Mouse (Mus musculus): ENCODE data around the gene Ebf1. TPM values are rescaled to one million over a fixed set of nuclear protein-coding genes. Genes with fewer than 3 reads are reported as not detected.
A peak's percentile ranks its signal among the peaks of the same experiment; 100 is the strongest.

The Ebf1 gene
- polyA plus RNA-seq, 1 experiment = 26.6 TPM

DNA sequence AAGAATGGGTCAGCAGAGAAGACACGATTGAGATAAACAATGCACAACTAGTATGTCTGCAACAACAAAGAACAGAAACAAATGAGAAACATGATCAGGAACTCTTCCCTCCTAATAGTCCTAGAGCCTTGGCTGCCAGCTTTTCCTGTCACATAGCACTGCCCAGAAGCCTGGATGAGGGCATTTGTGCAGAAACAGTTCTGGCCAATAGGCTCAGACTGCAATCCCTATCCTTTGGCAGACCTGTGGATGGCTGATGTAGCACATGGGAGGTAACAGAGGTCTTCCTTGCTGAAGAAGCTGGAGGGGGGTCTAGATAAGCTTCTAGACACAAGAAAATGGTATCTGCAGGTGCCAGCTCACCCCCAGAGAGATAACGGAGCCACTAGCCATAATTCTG, 64.2 kb downstream of the Ebf1 start:
- WGBS = 83% methylated on average over 2 of the region's 2 CpGs
- DNase-seq (ENCODE audit: low read depth in 1 of 2, low spot score in 2 of 2) = no peak

DNA sequence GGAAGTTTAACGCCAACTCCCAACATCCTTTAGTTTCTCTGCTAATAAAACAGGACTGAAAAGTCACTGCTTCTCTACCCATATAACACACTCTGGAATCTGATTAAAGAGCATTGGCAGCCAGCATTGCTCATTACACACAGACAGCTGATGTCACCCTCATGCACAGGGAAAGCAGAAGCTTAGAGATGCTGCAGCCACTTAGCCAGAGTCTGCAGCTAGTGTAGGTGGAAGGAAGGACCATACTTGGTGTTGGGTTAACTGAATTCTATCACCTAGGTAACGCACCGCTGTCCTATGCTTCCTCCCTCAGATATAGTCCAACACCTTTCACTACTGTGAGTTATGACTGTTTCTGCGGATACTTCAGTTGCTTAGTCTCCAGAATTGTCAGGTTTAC, 64.9 kb downstream of the Ebf1 start:
- Histone ChIP-seq H3K27me3 (ENCODE audit: control insufficient read depth, insufficient read depth, low read length) (no peaks in the 10 kb centered on the region), H3K36me3 (ENCODE audit: control insufficient read depth, insufficient read depth, low read length) (no peaks in the 10 kb centered on the region), H3K4me3 (ENCODE audit: extremely low read depth, insufficient read depth, insufficient read length) (no peak overlapping the region), H3K27ac (ENCODE audit: insufficient read depth, low read length) (no peak overlapping the region), H3K4me1 (ENCODE audit: control insufficient read depth, insufficient read depth, insufficient read length) (peaks cover 10% of the 10 kb centered on the region; the same call in 1 of the 2 replicates)
- peak in 1 of 2 experiments; percentile 57 for DNase-seq (ENCODE audit: low read depth in 1 of 2, low spot score in 2 of 2)
- no peak for TF ChIP-seq CTCF (IDR thresholded peaks at IDR 0.05; ENCODE audit: extremely low read depth, insufficient read depth, insufficient read length, insufficient replicate concordance)
- no peak for TF ChIP-seq POLR2A (IDR thresholded peaks at IDR 0.05; ENCODE audit: low read depth, low read length)
- 67% methylated on average over 4 of the region's 4 CpGs for WGBS

More for the DNA sequence above, 64.2 kb downstream of the Ebf1 start:
- Histone ChIP-seq H3K27ac (ENCODE audit: insufficient read depth, low read length) (no peak overlapping the region; the same call in 1 of the 2 replicates), H3K36me3 (ENCODE audit: control insufficient read depth, insufficient read depth, low read length) (no peaks in the 10 kb centered on the region), H3K4me3 (ENCODE audit: extremely low read depth, insufficient read depth, insufficient read length) (no peak overlapping the region), H3K27me3 (ENCODE audit: control insufficient read depth, insufficient read depth, low read length) (no peaks in the 10 kb centered on the region), H3K4me1 (ENCODE audit: control insufficient read depth, insufficient read depth, insufficient read length) (peaks cover 6% of the 10 kb centered on the region; the same call in 1 of the 2 replicates)
- no peak for TF ChIP-seq POLR2A (IDR thresholded peaks at IDR 0.05; ENCODE audit: low read depth, low read length)
- TF ChIP-seq CTCF (IDR thresholded peaks at IDR 0.05; ENCODE audit: extremely low read depth, insufficient read depth, insufficient read length, insufficient replicate concordance) = no peak

DNA sequence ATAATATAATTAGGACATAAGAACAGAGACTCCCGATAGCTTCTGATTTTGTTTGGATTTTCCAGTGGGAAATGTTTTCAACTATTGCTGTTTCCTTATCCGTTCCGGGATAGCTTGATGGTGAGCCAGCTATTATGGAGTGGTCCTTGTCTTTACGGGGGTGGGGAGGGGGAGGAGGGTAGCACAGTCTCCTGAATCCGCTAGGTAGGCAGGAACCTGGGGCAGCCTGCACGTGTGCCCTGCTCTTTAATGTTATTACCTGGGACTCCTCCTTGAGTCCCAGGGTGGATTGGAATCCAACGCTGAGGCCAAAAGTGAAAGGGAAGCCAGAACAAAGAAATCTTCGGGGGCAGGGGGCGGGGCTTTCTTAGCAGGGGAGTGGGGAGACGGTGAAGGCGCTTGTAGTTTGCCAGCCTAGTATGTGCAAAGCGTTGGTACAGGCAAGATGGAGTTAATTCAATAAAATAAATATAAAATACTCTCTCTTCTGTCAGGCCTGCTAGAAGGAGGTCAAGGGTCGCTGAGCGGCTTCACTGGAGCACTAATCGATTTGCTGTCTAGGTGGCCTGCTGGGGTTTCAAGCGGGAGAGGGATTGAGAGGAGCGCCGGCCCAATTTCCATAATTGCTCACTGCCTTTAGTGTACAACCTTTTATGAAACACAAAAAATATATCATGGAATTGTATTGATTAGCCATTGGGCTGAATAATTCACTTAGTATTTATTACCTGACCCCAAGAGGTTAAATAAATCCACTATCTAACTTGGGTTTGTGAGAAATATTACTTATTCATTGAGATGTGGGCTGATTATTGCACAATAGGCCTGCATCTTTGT, 65.8 kb downstream of the Ebf1 start:
- Histone ChIP-seq H3K27me3 (ENCODE audit: control insufficient read depth, insufficient read depth, low read length) (no peaks in the 10 kb centered on the region), H3K27ac (ENCODE audit: insufficient read depth, low read length) (no peak overlapping the region), H3K4me1 (ENCODE audit: control insufficient read depth, insufficient read depth, insufficient read length) (peaks cover 10% of the 10 kb centered on the region; the same call in 1 of the 2 replicates), H3K4me3 (ENCODE audit: extremely low read depth, insufficient read depth, insufficient read length) (no peak overlapping the region), H3K36me3 (ENCODE audit: control insufficient read depth, insufficient read depth, low read length) (no peaks in the 10 kb centered on the region)
- 83% methylated on average over 18 of the region's 18 CpGs for WGBS
- TF ChIP-seq POLR2A (IDR thresholded peaks at IDR 0.05; ENCODE audit: low read depth, low read length) (no peak), CTCF (IDR thresholded peaks at IDR 0.05; ENCODE audit: extremely low read depth, insufficient read depth, insufficient read length, insufficient replicate concordance) (no peak)
- no peak for DNase-seq (ENCODE audit: low read depth in 1 of 2, low spot score in 2 of 2)

DNA sequence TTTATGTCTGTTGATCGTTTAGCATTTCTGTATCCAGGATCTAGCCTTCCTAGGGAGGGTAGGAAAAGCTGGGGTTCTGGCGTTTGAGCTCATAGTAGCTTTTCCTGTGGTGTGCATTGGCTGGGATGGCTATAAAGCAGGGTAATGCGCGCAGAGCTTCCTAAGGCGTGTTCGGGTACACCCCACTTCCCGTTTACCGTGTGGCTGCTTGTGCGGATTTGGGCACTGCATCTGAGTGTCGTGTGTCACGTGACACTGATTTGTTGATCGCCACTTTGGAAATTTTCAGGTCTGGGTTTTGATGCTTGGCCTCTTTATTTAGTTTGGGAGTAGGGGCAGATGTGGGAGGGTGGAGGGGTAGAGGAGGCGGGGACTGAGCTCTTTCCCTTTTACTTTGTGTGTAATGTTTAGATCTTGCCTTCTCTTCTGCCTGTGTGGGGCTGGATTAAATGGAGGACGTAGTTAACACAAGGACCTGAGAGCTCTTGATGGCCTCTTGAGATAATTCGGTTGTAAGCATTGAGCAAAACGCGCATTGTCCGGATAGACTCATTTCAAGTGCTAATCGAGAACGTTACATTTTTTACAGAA, 67.5 kb downstream of the Ebf1 start:
- Histone ChIP-seq H3K27me3 (ENCODE audit: control insufficient read depth, insufficient read depth, low read length) (no peaks in the 10 kb centered on the region), H3K4me3 (ENCODE audit: extremely low read depth, insufficient read depth, insufficient read length) (no peak overlapping the region), H3K4me1 (ENCODE audit: control insufficient read depth, insufficient read depth, insufficient read length) (peaks cover 10% of the 10 kb centered on the region; the same call in 1 of the 2 replicates), H3K36me3 (ENCODE audit: control insufficient read depth, insufficient read depth, low read length) (no peaks in the 10 kb centered on the region), H3K27ac (ENCODE audit: insufficient read depth, low read length) (no peak overlapping the region)
- TF ChIP-seq CTCF (IDR thresholded peaks at IDR 0.05; ENCODE audit: extremely low read depth, insufficient read depth, insufficient read length, insufficient replicate concordance) (no peak), POLR2A (IDR thresholded peaks at IDR 0.05; ENCODE audit: low read depth, low read length) (no peak)
- peak in 1 of 2 experiments; percentile 38 for DNase-seq (ENCODE audit: low read depth in 1 of 2, low spot score in 2 of 2)
- WGBS = 40% methylated on average over 20 of the region's 20 CpGs

DNA sequence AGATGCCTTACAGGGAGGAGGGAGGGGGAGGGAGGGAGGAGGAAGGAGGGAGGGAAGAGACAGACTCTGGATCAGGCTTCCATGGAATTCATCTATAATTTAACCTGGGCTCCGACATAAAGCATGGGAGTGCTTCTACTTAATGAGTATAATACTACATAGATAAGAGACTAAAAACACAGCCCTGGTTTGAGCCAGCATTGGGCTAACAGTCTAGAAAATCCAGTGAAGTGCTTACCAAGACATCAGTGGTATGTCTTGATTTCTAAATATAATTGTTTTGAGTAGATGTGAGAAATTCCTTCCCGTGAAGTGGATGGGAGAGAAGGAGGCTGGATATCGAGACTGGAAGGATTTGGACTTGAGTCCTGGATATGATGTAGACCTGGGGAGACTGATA, 68.0 kb downstream of the Ebf1 start:
- H3K4me3 ChIP-seq (ENCODE audit: extremely low read depth, insufficient read depth, insufficient read length) = no peak overlapping the region
- no peaks in the 10 kb centered on the region for H3K27me3 ChIP-seq (ENCODE audit: control insufficient read depth, insufficient read depth, low read length)
- H3K27ac ChIP-seq (ENCODE audit: insufficient read depth, low read length) = no peak overlapping the region
- peaks cover 10% of the 10 kb centered on the region; the same call in 1 of the 2 replicates for H3K4me1 ChIP-seq (ENCODE audit: control insufficient read depth, insufficient read depth, insufficient read length)
- TF ChIP-seq POLR2A (IDR thresholded peaks at IDR 0.05; ENCODE audit: low read depth, low read length) (no peak), CTCF (IDR thresholded peaks at IDR 0.05; ENCODE audit: extremely low read depth, insufficient read depth, insufficient read length, insufficient replicate concordance) (no peak)
- WGBS = 80% methylated on average over 3 of the region's 3 CpGs
- DNase-seq (ENCODE audit: low read depth in 1 of 2, low spot score in 2 of 2) = no peak
- H3K36me3 ChIP-seq (ENCODE audit: control insufficient read depth, insufficient read depth, low read length) = no peaks in the 10 kb centered on the region

DNA sequence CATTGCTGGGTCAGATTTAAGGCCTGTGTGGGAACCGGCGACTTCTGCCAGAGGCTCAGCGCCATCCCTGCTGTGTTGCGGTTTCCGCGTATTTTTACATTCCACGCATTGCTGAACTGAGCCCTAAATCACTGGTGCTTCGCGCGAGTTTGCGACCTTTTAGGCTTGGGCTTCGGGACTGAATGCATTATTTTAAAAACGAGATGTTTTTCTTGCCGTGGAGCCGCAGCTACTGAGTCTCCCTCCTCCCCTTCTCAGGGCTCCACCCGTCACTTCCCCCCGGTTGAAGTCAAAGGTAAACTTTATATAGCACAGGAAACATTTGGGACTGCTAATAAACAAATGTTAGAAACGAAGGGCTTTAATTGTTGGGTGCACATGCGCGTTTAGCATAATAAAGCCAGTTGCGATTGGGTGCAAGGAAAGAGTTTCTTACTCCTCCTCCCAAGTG, 68.8 kb downstream of the Ebf1 start:
- Histone ChIP-seq H3K4me3 (ENCODE audit: extremely low read depth, insufficient read depth, insufficient read length) (no peak overlapping the region), H3K36me3 (ENCODE audit: control insufficient read depth, insufficient read depth, low read length) (no peaks in the 10 kb centered on the region), H3K27ac (ENCODE audit: insufficient read depth, low read length) (peak overlapping the region; percentile 48), H3K4me1 (ENCODE audit: control insufficient read depth, insufficient read depth, insufficient read length) (peaks cover 10% of the 10 kb centered on the region; the same call in 1 of the 2 replicates), H3K27me3 (ENCODE audit: control insufficient read depth, insufficient read depth, low read length) (no peaks in the 10 kb centered on the region)
- peak in 1 of 2 experiments; percentile 27 for DNase-seq (ENCODE audit: low read depth in 1 of 2, low spot score in 2 of 2)
- no peak for TF ChIP-seq CTCF (IDR thresholded peaks at IDR 0.05; ENCODE audit: extremely low read depth, insufficient read depth, insufficient read length, insufficient replicate concordance)
- TF ChIP-seq POLR2A (IDR thresholded peaks at IDR 0.05; ENCODE audit: low read depth, low read length) = no peak
- 41% methylated on average over 21 of the region's 21 CpGs for WGBS
